Mouse (Mus musculus) spleen, embryonic (tissue): Measurements from ENCODE around the gene Gmfb.

Source experiments
- CTCF ChIA-PET: fragments of 350-600 bp; sonication (Branson Sonifier 250); formaldehyde crosslinking; loops from one replicate; lab custom pipeline; 2022; lab: Charles Lee

The Gmfb gene

GRCm38 (mm10) chr14:46821873-46822716 is at the start of gene Gmfb:
TSS of gene Gmfb (minus strand) at chr14:46822242.
- CTCF ChIA-PET = no interaction called here

DNA sequence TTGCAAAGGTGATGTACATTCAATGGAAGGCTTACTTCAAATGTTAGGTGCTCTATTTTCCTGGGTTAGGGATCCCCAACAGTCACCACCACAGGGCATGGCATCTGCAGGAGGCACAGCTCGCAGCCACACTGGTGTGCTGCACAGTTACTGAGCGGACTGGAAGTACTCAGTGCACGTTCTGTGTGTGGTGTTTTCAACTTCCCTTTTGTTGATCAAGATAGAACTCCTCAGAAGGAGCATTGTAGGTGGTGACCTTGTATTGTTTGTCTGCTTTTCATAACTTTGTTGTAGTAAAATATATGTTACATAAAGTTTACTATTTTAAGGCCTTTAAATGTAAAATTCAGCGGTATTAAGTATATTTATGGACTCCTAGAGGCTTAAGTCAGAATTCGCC is 40.9 kb upstream of the Gmfb start:
- CTCF ChIA-PET = no interaction called here

- CTCF ChIA-PET = no interaction called here
These were observed 31.6 kb upstream of the Gmfb start for GRCm38 (mm10) chr14:46853677-46854076.

GRCm38 (mm10) chr14:46849769-46850168 is 27.7 kb upstream of the Gmfb start:
- CTCF ChIA-PET = no interaction called here

GRCm38 (mm10) chr14:46848736-46849135 is 26.7 kb upstream of the Gmfb start:
- CTCF ChIA-PET = no interaction called here

DNA sequence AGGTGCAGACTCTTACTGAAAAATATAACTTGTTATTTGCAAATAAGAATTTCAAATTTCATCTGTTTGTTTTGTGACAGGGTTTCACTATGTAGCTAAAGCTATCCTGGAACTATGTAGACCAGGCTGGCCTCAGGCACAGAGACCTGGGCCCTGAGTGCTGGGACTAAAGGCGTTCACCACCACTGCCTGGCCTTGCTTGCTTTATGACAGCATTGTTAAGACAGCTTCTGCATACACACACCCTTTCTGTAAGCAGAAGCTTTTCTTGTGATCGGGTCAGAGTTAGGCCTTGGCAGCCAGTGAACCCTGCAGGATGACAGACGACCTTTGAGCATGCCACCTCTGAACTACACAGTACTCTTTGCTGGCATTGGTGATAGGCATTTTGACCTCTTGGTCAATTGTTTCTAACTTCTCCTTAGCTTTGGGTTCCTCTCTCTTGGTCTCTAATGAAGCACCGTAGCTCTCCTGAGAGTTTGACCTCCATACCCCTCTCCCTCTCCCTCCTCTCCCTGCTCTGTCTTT is 26.1 kb upstream of the Gmfb start:
- CTCF ChIA-PET = no interaction called here

GRCm38 (mm10) chr14:46845706-46846105 is 23.7 kb upstream of the Gmfb start:
- CTCF ChIA-PET = no interaction called here

DNA sequence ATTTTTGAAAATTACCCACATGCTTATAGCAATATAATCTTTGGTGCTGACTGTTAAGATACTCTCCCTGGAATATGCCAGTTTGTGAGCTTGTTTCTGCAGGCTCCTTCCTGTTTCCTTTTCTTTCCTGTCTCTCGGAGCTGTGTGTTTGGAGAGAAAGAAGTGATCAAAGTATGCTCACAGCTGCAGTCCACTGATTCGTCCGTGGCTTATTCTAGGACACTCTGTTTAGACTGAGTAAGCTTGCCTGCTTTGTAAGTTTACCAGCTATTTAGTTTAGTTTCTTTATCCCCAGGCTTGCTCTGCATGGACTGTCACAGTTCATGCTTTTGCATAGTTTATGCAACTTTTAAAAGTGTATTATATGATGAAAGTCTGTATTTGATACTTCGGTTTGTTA is 17.3 kb upstream of the Gmfb start:
- CTCF ChIA-PET = no interaction called here

DNA sequence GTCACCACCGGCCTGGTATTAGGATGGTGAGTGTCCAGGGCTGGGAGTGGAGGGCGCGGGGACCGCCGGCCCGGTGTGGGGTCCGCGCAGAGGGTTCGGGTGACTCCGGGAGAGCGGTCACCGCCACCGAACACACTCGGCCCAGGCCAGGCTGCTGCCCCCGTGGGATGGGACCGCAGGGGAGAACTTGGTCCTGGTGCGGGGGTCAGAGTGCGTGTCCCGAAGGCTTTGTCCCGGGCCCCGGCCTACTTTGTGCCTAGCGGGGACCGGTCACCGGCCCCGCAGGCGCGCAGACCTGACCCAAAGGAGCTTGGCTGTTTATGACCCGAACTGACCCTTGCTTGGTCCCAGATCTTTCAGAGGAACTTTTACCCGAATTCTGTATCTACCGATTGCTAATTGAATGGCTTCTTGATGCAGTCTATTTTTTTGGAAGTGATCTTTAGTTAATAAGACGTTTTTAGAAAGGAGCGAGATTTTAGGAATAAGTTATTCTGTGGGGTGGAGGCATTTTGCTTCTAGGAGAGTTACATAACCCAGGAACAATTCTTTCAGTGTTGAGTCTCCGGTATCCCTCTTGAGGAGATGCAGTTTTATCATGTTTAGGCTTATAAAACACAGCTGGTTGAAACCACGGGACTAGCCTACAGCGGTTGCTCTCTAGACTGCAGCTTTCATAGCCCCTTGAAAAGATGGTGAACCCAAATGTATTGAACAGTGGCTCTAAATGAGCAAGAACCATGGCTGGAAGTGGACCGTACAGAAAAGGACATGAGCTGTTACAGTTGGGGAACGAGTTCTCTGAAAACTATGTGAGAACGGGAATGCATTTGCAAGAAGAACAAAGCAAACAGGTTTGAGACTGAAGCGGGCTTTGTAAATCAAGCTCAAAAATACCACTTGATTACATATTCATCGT is 10.6 kb upstream of the Gmfb start:
- CTCF ChIA-PET = no interaction called here

DNA sequence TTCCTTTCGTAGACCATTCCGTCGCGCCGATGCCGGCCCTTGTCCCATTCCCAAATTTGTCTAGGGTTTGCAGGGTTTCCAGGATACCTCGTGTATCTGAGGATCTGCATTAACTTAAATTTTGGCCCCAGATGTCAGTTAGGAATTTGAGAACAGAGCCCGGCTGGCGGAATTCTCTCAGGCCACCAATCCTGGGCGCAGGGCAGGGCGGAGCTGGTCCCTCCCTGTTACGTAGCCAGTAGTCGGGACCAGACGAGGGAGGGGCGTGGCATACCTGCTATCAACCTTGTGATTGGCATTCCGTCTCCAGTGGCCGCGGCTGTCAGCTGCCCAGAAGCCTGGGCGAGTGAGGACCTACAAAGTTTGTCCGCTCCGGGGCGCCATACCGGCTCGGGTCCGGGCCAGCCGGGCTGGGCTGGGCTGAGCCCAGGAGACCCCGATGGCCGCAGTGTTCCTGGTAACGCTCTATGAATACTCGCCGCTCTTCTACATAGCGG is 9.8 kb upstream of the Gmfb start, which contains the start of gene Cgrrf1:
Cgrrf1 (plus strand) TSS at position 289 of the 497 bp plus-strand sequence.
- CTCF ChIA-PET = no interaction called here

DNA sequence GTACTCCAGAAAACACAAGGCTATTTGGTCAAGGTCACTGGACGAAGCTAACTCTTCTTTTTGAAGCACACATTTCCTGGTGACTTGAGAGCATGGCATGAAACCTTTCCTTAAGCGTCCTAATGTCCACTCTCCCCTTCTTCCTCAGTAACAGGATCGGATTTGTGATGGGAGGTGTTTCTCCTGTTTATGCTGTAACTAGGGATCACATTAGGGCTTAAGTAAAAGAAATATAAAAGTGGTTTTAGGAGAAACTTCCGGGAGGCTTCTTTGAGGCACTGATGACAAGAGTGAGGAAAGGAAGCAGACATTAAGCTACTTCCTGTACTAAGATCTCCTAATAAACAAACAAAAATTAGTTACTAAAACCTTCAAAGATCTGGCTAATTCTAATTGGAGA is 9.3 kb upstream of the Gmfb start:
- CTCF ChIA-PET = no interaction called here

DNA sequence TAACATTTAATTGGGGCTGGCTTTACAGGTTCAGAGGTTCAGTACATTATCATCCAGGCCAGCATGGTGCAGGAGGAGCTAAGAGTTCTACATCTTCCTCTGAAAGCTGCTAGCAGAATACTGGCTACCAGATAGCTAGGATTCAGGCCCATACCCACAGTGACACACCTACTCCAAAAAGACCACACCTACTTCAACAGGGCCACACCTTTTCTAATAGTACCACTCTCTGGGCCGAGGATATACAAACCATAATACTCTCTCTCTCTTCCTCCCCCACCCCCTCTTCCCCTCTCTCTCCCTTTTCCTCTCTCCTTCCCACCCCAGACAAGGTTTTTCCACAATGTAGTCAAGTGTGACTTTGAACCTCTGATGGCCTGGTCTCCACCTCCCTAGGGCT is 5.4 kb upstream of the Gmfb start:
- CTCF ChIA-PET = no interaction called here

- CTCF ChIA-PET = interaction anchor here (1.3 kb wide), 1 partner anchor 40 kb away, joined by 3 read pairs; no protein-coding TSS in a partner anchor
These were observed 2.0 kb upstream of the Gmfb start for GRCm38 (mm10) chr14:46823996-46824395.

GRCm38 (mm10) chr14:46821271-46821872 is 670 bp downstream of the Gmfb start:
- CTCF ChIA-PET = no interaction called here

DNA sequence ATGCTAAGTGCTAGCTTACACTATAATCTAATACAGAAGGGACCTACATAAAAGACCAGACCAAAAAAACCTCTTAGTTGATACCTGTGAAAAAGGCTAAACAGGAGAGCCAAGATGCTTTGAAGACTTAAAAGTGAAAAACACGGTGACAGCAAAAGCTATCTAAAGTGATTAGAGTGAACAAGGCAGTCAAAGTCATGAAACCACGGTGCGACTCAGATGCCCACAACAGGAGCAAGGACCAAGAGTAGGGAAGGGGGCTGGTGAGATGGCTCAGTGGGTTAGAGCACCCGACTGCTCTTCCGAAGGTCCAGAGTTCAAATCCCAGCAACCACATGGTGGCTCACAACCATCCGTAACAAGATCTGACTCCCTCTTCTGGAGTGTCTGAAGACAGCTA is 2.1 kb downstream of the Gmfb start:
- CTCF ChIA-PET = interaction anchor here (1.1 kb wide), 1 partner anchor 478 kb away, joined by 3 read pairs; the partner anchor contains the start of gene Mapk1ip1l

DNA sequence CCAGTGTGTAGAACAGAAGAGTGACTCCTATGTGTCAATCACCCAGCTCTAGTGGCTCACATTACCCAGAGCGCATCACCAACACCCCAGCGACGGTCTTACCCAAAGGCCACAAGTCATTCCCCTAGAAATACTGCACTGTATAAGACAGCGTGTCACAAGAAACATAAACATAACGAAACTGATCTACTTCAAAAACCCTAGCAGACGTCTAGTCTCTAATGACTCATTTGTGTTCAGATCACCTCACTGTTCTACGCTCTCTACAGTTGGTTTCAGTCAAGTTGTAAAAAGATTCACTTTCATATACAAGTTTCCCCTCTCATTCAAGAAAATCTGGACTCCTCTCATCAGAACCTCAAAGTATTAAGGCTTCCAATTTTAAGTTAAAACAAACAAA is 3.3 kb downstream of the Gmfb start:
- CTCF ChIA-PET = no interaction called here

- CTCF ChIA-PET = no interaction called here
These were observed 5.0 kb downstream of the Gmfb start for GRCm38 (mm10) chr14:46816916-46817622.

- CTCF ChIA-PET = no interaction called here
These were observed 6.4 kb downstream of the Gmfb start for GRCm38 (mm10) chr14:46815640-46816039.

DNA sequence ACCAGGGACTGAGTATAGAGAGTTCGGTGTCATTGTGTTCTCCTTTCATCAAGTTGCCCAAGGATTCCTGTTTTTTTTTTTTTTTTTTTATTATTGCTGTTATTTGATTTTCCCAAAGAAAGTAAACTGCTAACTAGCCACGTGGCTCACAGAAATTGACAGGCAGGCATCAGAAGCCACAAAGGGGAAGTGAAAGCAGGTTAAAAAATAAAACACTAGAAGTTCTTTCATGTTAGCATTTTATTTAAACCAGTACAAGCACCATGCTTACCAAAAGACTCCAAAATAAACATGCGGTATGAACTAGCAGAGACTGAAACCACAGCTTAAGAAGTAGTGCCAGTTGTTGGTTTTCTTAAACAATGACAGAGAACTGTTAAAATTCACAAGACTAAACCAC is 14.1 kb downstream of the Gmfb start:
- CTCF ChIA-PET = no interaction called here

- CTCF ChIA-PET = no interaction called here
These were observed 15.9 kb downstream of the Gmfb start for GRCm38 (mm10) chr14:46806186-46806585.

- CTCF ChIA-PET = no interaction called here
These were observed 18.3 kb downstream of the Gmfb start for GRCm38 (mm10) chr14:46803791-46804190.
